In genomic region chr5:119005825-119006471, GRCm38 (mm10) we compare ENCODE assay signal across 8 mouse cellular contexts.
DNase-seq lines count a peak whose midpoint lies in the region; ATAC-seq lines count a peak whose summit lies in the region.

No protein-coding gene starts in this region.

- peak overlapping the region; percentile 63 for H3K4me2 ChIP-seq in kidney, embryonic 14.5 days (replicated peaks; ENCODE audit: low read depth, low read length)
- peak overlapping the region; percentile 76 for H3K4me2 ChIP-seq in midbrain, embryonic 14.5 days (ENCODE audit: low read length)

- no peak overlapping the region for H3K27ac ChIP-seq in kidney, embryonic 14.5 days (ENCODE audit: low read depth, low read length)
- peak overlapping the region; percentile 87 for H3K27ac ChIP-seq in hindbrain, embryonic 10.5 days
- H3K27ac ChIP-seq in midbrain, embryonic 14.5 days (replicated peaks; ENCODE audit: low read depth, low read length) = no peak overlapping the region

- H3K9me3 ChIP-seq in kidney, embryonic 14.5 days (ENCODE audit: control insufficient read depth, low read length) = no peaks in the 10 kb centered on the region
- H3K9me3 ChIP-seq in hindbrain, embryonic 10.5 days = no peaks in the 10 kb centered on the region
- H3K9me3 ChIP-seq in midbrain, embryonic 14.5 days (ENCODE audit: control insufficient read depth, low read length) = no peaks in the 10 kb centered on the region

- H3K4me3 ChIP-seq in kidney, embryonic 14.5 days (ENCODE audit: low read length) = peak overlapping the region; percentile 33
- peak overlapping the region; percentile 56 for H3K4me3 ChIP-seq in hindbrain, embryonic 10.5 days
- H3K4me3 ChIP-seq in midbrain, embryonic 14.5 days (replicated peaks; ENCODE audit: low read depth, low read length) = peak overlapping the region; percentile 30

- peaks cover 26% of the 10 kb centered on the region for H3K27me3 ChIP-seq in kidney, embryonic 14.5 days (ENCODE audit: control insufficient read depth, insufficient read depth, low read length)
- H3K27me3 ChIP-seq in hindbrain, embryonic 10.5 days (ENCODE audit: insufficient read depth, poor library complexity, severe bottlenecking) = peaks cover 78% of the 10 kb centered on the region
- no peaks in the 10 kb centered on the region for H3K27me3 ChIP-seq in midbrain, embryonic 14.5 days (ENCODE audit: control insufficient read depth, insufficient read depth, low read length)

- no peak for ATAC-seq in kidney, embryonic 14.5 days (ENCODE audit: low FRiP score, low TSS enrichment)
- ATAC-seq in midbrain, embryonic 14.5 days (ENCODE audit: low FRiP score, low TSS enrichment) = no peak
- ATAC-seq in megakaryocyte-erythroid progenitor cell, adult 5-6 weeks (replicated peaks; ENCODE audit: low FRiP score, low TSS enrichment, poor library complexity, severe bottlenecking) = no peak

- DNase-seq in kidney, postnatal 25 days = no peak
- DNase-seq in embryo, embryonic 10 days (ENCODE audit: low spot score) = peak; percentile 65
- peak; percentile 49 for DNase-seq in hindbrain, embryonic 10.5 days (ENCODE audit: low spot score)
- DNase-seq in midbrain, embryonic 14.5 days = peak; percentile 69
- DNase-seq in yolk sac, embryonic 10.5 days (ENCODE audit: low spot score) = no peak
- DNase-seq in adrenal gland, postnatal 4 days (ENCODE audit: low spot score in 2 of 2) = no peak

- no peaks in the 10 kb centered on the region for H3K36me3 ChIP-seq in kidney, embryonic 14.5 days (ENCODE audit: control insufficient read depth, insufficient read depth, low read length)
- no peaks in the 10 kb centered on the region for H3K36me3 ChIP-seq in hindbrain, embryonic 10.5 days
- no peaks in the 10 kb centered on the region for H3K36me3 ChIP-seq in midbrain, embryonic 14.5 days (ENCODE audit: control insufficient read depth, insufficient read depth, low read length)

- peak overlapping the region; percentile 63 for H3K9ac ChIP-seq in kidney, embryonic 14.5 days (ENCODE audit: low read depth, low read length)
- peak overlapping the region; percentile 38 for H3K9ac ChIP-seq in midbrain, embryonic 14.5 days (replicated peaks; ENCODE audit: low read length)

- 1% methylated on average over 32 of the region's 34 CpGs for WGBS in kidney, embryonic 14.5 days
- 2% methylated on average over 34 of the region's 34 CpGs for WGBS in hindbrain, embryonic 10.5 days
- 0% methylated on average over 34 of the region's 34 CpGs for WGBS in midbrain, embryonic 14.5 days

- peaks cover 9% of the 10 kb centered on the region for H3K4me1 ChIP-seq in kidney, embryonic 14.5 days (ENCODE audit: control insufficient read depth, insufficient read depth, low read length)
- H3K4me1 ChIP-seq in hindbrain, embryonic 10.5 days (replicated peaks) = peaks cover 15% of the 10 kb centered on the region
- H3K4me1 ChIP-seq in midbrain, embryonic 14.5 days (ENCODE audit: control insufficient read depth, insufficient read depth, low read length) = peaks cover 9% of the 10 kb centered on the region; the same call in 1 of the 2 replicates

Comparison
In these comparisons a context has a peak if more than half of its experiments do, and no peak if none do; other contexts are left out.
1. DNase-seq: peak in embryo, embryonic 10 days (single experiment), hindbrain, embryonic 10.5 days (single experiment) and midbrain, embryonic 14.5 days (single experiment); none in kidney, postnatal 25 days (0 of 2), yolk sac, embryonic 10.5 days (single experiment) and adrenal gland, postnatal 4 days (0 of 2).
2. Peak in every context shown above with its lines, with median percentiles within 50 percentile points of each other: H3K4me3 ChIP-seq.